Mouse (Mus musculus) right cerebral cortex, postnatal 4 days (tissue): ENCODE results near the gene Ncs1.

Source experiments
- DNase-seq: peaks from one replicate; pipeline ENCODE4 v3.0.0-alpha.2; 2022

Gene Ncs1

DNA sequence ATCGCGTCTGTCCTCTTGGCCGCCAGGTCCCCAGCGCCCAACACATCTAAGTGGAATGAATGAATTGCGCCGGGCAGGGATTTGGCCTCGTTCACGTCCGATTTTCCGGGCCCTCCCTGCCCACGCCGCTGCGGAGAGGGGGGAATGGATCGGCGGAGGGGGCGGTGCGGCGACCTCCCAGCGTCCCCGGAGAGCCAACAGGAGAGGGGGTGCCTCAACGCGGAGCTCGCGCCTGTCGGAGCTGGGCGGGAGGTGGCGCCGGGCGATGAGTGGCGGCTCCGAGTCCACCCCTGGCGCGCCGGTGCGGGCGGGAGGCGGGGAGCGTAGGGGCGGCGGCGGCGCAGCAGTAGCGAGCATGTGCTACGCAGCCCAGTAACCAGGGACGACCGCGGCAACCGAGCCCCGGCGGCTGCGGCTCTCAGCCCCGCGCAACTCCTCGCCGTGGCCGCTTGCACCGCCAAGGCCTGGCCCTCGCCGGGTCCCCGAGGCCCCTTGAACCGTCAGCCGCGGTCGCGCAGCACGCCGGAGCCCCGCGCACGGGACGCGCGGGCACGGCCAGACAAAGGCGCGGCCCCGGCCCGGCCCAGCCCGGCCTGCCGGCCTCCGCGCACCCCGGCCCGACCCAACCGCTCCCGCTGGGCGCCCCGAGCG, at the start of gene Ncs1:
Gene Ncs1 (plus strand): TSS at position 333 of the 651 bp plus-strand sequence.
- peak; percentile 86 for DNase-seq

- DNase-seq: no peak
Observed at GRCm38 (mm10) chr2:31198621-31199020, 47.0 kb upstream of the Ncs1 start.

- DNase-seq: no peak
Observed at GRCm38 (mm10) chr2:31200051-31200450, 45.6 kb upstream of the Ncs1 start.

- DNase-seq: no peak
Observed at GRCm38 (mm10) chr2:31201851-31202250, 43.8 kb upstream of the Ncs1 start.

DNA sequence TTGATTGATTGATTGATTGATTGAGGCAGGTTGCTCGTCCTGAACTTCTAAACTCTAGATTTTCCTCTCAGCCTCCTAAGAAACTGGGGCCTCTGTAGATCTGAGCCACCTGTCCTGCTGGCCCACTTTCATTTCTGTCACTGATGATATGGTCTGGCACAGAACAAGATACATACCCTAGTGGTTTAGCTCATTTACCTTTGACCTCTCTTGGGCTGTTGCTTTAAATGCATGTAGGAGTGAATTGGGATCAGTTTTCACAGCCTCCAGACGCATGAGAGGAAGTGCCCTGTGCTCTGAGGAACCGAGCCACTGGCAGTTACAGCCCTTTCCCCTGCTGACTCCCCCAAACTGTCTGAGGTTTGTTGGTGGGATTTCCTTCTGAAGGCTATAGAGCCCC, 43.3 kb upstream of the Ncs1 start:
- DNase-seq: no peak

DNA sequence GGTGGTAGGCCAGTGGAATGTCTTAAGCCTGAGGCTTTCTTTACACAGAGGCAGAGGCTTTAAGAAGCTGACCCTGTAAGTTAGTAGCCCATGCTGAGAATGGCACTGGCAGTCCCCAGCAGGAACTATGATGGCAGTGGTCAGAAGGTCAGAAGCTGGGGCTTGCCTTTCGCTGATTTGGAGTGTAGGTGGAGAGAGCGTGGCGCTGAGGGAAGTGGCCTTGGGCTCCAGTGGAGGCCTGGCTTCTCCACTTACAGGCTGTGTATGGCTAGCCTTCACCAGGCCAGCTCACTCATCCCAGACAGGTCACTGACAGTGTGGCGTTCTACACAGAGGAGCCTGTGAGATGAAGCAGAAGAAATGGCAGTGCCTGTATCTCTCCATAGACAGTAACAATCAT, 42.7 kb upstream of the Ncs1 start:
- DNase-seq: no peak

DNA sequence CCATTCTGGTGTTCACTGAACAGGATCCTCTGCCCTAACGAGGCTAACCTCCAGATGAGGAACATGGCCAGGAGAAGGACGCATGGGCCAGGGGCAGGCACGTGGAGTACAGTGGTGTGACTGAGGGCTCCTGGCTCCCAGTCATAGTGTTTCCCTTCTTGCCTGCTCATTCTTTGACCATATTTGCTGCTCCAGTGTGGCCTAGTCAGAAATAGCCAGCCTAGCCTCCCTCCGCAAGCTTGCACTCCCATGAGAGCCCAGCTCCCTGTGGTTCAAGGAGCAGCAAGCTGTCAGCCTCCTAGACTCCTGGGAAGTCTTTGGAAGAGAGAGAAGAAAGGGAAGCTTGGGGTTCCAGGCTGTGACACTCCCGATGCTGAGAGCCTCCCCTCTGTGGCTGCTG, 40.9 kb upstream of the Ncs1 start:
- DNase-seq: no peak

- no peak for DNase-seq
Observed at GRCm38 (mm10) chr2:31206211-31206610, 39.4 kb upstream of the Ncs1 start.

DNA sequence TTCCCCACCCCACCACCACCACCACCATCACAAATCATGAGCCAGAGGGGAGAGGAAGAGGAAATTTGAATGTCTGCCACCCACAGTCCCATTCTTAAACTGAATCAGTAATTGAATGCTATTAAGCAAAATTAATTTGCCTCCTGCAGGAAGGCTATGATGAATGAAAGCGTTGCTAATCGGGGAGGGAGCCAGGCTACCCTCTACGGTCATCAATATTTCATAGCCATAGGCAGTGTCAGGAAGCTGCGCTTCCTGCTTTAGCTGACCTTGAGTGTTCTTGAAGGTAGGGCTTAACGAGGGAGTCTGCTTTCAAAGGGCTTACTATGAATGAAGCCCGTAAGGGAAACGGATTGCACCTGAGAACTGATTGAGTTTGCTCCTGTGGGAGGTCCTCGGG, 38.7 kb upstream of the Ncs1 start:
- no peak for DNase-seq

GRCm38 (mm10) chr2:31208544-31209142, 37.0 kb upstream of the Ncs1 start:
- DNase-seq: no peak

DNA sequence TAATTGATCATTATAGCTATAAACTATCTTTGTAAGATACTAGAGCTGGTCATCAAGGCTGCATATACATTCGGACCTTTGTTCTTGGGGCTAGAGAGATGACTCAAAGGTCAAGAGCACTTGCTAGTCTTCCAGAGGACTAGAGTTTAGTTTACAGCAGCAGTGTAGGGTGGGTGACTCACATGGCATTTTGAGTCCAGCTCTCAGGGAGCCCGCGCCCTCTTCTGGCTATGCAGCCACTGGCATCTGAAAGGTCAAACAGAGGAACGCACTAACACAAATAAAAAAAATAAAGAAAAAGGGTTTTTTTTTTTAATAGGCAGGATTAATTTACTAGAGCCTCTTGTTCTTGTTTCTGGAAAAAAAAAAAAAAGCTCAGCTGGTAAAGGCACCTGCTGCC, 36.1 kb upstream of the Ncs1 start:
- no peak for DNase-seq

- DNase-seq: no peak
Observed at GRCm38 (mm10) chr2:31210144-31210847, 35.3 kb upstream of the Ncs1 start.

GRCm38 (mm10) chr2:31211204-31211603, 34.4 kb upstream of the Ncs1 start:
- no peak for DNase-seq

- peak; percentile 43 for DNase-seq
Observed at GRCm38 (mm10) chr2:31214211-31214796, 31.3 kb upstream of the Ncs1 start.

DNA sequence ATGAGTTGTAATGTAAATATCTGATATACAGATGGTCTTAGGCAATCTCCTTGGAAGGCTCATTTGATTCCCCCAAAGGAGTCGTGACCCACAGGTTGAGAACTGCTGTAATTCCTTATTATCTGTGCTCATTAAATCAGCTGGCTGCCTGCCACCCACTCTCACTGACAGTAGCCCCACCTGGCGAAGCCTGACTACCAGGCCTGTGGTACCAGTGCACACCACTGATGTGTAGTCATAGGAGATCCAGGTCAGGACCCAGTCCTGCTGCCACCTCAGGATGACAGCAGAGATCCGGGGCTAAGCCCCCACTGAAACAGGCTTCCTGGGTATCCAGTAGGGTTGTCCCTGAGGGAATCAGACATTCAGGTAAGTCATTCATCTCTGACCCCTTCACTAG, 27.0 kb upstream of the Ncs1 start:
- DNase-seq: no peak

- DNase-seq: no peak
Observed at GRCm38 (mm10) chr2:31219470-31219869, 26.2 kb upstream of the Ncs1 start.

- no peak for DNase-seq
Observed at GRCm38 (mm10) chr2:31220844-31221243, 24.8 kb upstream of the Ncs1 start.

GRCm38 (mm10) chr2:31221582-31221981, 24.0 kb upstream of the Ncs1 start:
- DNase-seq: no peak

- no peak for DNase-seq
Observed at GRCm38 (mm10) chr2:31228768-31229311, 16.8 kb upstream of the Ncs1 start.

DNA sequence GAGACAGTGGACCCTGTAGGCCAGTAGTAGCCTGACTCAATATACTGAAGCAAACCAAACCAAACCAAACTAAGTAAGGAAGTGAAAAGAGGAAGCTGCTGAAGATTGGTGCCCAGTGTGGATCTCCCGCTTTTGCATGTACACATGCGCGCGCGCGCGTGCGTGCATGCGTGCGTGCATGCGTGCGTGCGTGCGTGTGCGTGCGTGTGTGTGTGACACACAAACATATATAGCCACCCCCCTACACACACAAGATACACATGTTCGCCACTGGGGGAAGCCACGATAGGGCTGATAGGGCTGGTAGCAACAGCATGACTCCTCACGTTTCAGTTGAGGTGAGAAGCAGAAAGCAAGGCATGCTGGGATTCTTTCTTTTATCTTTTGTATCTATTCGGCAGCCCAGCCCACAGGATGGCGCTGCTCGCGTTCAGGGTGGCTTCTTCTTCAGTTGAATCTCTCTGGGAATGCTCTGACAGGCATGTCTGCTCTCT, 6.4 kb upstream of the Ncs1 start:
- DNase-seq: no peak

- DNase-seq: no peak
Observed at GRCm38 (mm10) chr2:31239833-31240232, 5.8 kb upstream of the Ncs1 start.

DNA sequence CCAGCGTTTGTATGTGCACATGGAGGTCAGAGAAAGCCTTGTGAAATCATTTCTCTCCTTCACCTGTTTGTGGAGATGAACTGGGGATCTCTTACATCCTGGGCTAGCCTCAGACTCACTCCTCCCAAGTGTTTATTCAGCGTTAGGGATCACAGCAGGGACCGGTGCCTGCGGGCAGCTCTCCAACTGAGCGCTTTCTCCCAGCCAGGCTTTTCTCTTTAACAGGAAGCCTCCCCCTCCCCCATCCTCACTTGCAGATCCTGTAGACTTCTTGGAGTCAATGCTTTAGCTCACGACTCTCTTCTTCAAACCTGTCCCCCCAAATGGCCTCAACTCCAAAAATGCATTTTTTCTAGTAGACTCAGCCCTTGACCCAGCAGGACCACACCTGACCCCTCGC, 4.0 kb upstream of the Ncs1 start:
- DNase-seq: peak; percentile 50

GRCm38 (mm10) chr2:31244216-31244615, 1.4 kb upstream of the Ncs1 start:
- DNase-seq: no peak

DNA sequence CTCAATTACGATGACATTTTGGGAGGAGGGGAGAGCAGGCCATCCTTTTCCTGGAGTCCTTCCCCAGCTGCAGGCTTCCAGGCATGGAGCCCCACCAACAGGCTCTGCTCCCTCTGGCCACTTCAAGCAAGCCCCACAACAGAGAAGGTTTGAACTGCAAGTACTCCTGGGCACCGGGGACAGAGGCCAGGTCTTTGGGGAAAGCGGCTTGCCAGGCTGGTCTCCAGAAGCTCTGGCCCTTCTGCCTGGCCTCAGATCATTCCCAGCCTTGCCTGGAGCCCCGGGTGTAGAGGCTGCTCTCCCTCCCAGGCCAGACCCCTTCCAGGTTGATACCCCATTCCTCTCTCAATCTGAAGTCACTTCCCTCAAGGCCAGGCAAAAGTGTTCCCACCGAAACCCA, 572 bp upstream of the Ncs1 start:
- no peak for DNase-seq
